Mouse (Mus musculus) heart, embryonic 12.5 days (tissue): ENCODE results near the gene Dennd1a. TPM values are rescaled to one million over a fixed set of nuclear protein-coding genes. Genes with fewer than 3 reads are reported as not detected.

Source experiments
- ATAC-seq: fragments of 200-750 bp; cut with Nextera tagmentation; 2 replicates; pipeline ENCODE4 v1.8.0; 2017; ENCODE audit warnings: moderate TSS enrichment, moderate library complexity; ENCODE audit not compliant: insufficient number of reproducible peaks, low FRiP score
- H3K27ac ChIP-seq: fragments of 300-500 bp; sonication (generic); 2 replicates; pipeline ENCODE4 v1.5.1; 2016; ENCODE audit warnings: mild to moderate bottlenecking, moderate library complexity; ENCODE audit not compliant: poor library complexity, severe bottlenecking
- H3K27me3 ChIP-seq: fragments of 300-500 bp; sonication (generic); replicated peaks from 2 replicates; pipeline ENCODE4 v1.6.1; 2016; ENCODE audit warnings: mild to moderate bottlenecking, moderate library complexity
- H3K36me3 ChIP-seq: fragments of 300-500 bp; sonication (generic); 2 replicates; pipeline ENCODE4 v1.6.1; 2016; ENCODE audit warnings: mild to moderate bottlenecking, moderate library complexity
- H3K4me1 ChIP-seq: fragments of 300-500 bp; sonication (generic); replicated peaks from 2 replicates; pipeline ENCODE4 v1.6.1; 2016; ENCODE audit warnings: mild to moderate bottlenecking
- H3K4me2 ChIP-seq: fragments of 300-500 bp; sonication (generic); 2 replicates; pipeline ENCODE4 v1.6.1; 2016; ENCODE audit warnings: mild to moderate bottlenecking, moderate library complexity
- H3K4me3 ChIP-seq: fragments of 300-500 bp; sonication (generic); 2 replicates; pipeline ENCODE4 v1.5.1; 2016; ENCODE audit warnings: mild to moderate bottlenecking
- H3K9ac ChIP-seq: fragments of 300-500 bp; sonication (generic); 2 replicates; pipeline ENCODE4 v1.6.1; 2016; ENCODE audit warnings: mild to moderate bottlenecking, moderate library complexity
- H3K9me3 ChIP-seq: fragments of 300-500 bp; sonication (generic); replicated peaks from 2 replicates; pipeline ENCODE4 v1.6.1; 2016; ENCODE audit warnings: mild to moderate bottlenecking, moderate library complexity
- WGBS: fragments of 180-500 bp; shearing (Covaris S2); methylation state at CpG from one replicate; pipeline ENCODE4 v1.1.7; 2016; 5-methylcytosine and 5-hydroxymethylcytosine counted together
- polyA plus RNA-seq: library from polyadenylated mRNA; unstranded; fragments of >200 nt; fragmentation: Nextera tagmentation; extraction: Ambion mirVana; gene quantifications from 2 replicates; pipeline ENCODE4 v1.2.1, GENCODE M21; 2016

Gene Dennd1a
- polyA plus RNA-seq, 1 experiment from 2014 or later = 15.8 TPM

GRCm38 (mm10) chr2:37839922-37840321 lies 447.3 kb downstream of the Dennd1a start:
- no peak overlapping the region for H3K4me3 ChIP-seq
- peaks cover 15% of the 10 kb centered on the region for H3K4me1 ChIP-seq
- no peaks in the 10 kb centered on the region for H3K9me3 ChIP-seq
- ATAC-seq = no peak
- H3K36me3 ChIP-seq = peaks cover 10% of the 10 kb centered on the region; the same call in 1 of the 2 replicates
- H3K27me3 ChIP-seq = no peaks in the 10 kb centered on the region
- no peak overlapping the region for H3K4me2 ChIP-seq
- no peak overlapping the region for H3K27ac ChIP-seq
- no peak overlapping the region for H3K9ac ChIP-seq

GRCm38 (mm10) chr2:37838202-37838984 lies 448.8 kb downstream of the Dennd1a start:
- 82% methylated on average over 7 of the region's 7 CpGs for WGBS
- peaks cover 4% of the 10 kb centered on the region; the same call in 1 of the 2 replicates for H3K36me3 ChIP-seq
- ATAC-seq = no peak
- no peak overlapping the region for H3K4me2 ChIP-seq
- H3K9me3 ChIP-seq = no peaks in the 10 kb centered on the region
- no peak overlapping the region for H3K9ac ChIP-seq
- no peak overlapping the region for H3K27ac ChIP-seq
- no peak overlapping the region for H3K4me3 ChIP-seq
- H3K27me3 ChIP-seq = peaks cover 3% of the 10 kb centered on the region; the same call in 1 of the 2 replicates
- H3K4me1 ChIP-seq = peaks cover 15% of the 10 kb centered on the region

- no peak overlapping the region for H3K9ac ChIP-seq
- peaks cover 4% of the 10 kb centered on the region; the same call in 1 of the 2 replicates for H3K36me3 ChIP-seq
- H3K4me2 ChIP-seq = no peak overlapping the region
- peaks cover 8% of the 10 kb centered on the region for H3K4me1 ChIP-seq
- no peaks in the 10 kb centered on the region for H3K9me3 ChIP-seq
- peaks cover 3% of the 10 kb centered on the region; the same call in 1 of the 2 replicates for H3K27me3 ChIP-seq
- WGBS = 89% methylated on average over 3 of the region's 3 CpGs
- H3K4me3 ChIP-seq = no peak overlapping the region
- H3K27ac ChIP-seq = no peak overlapping the region
- no peak for ATAC-seq
Observed at GRCm38 (mm10) chr2:37837542-37837941, 449.6 kb downstream of the Dennd1a start.

- Histone ChIP-seq H3K36me3 (peaks cover 4% of the 10 kb centered on the region; the same call in 1 of the 2 replicates), H3K4me2 (no peak overlapping the region), H3K27ac (no peak overlapping the region), H3K4me3 (no peak overlapping the region), H3K9me3 (no peaks in the 10 kb centered on the region), H3K9ac (no peak overlapping the region), H3K4me1 (peaks cover 4% of the 10 kb centered on the region), H3K27me3 (peaks cover 3% of the 10 kb centered on the region; the same call in 1 of the 2 replicates)
- ATAC-seq = no peak
- 88% methylated on average over 3 of the region's 3 CpGs for WGBS
Observed at GRCm38 (mm10) chr2:37836926-37837325, 450.3 kb downstream of the Dennd1a start.

GRCm38 (mm10) chr2:37832253-37832652 lies 454.9 kb downstream of the Dennd1a start:
- ATAC-seq = no peak
- no peaks in the 10 kb centered on the region for H3K9me3 ChIP-seq
- H3K9ac ChIP-seq = no peak overlapping the region
- H3K27ac ChIP-seq = no peak overlapping the region
- 60% methylated on average over 10 of the region's 10 CpGs for WGBS
- peaks cover 25% of the 10 kb centered on the region for H3K4me1 ChIP-seq
- no peak overlapping the region for H3K4me3 ChIP-seq
- no peak overlapping the region for H3K4me2 ChIP-seq
- peaks cover 3% of the 10 kb centered on the region; the same call in 1 of the 2 replicates for H3K27me3 ChIP-seq
- H3K36me3 ChIP-seq = no peaks in the 10 kb centered on the region

- no peaks in the 10 kb centered on the region for H3K36me3 ChIP-seq
- H3K4me3 ChIP-seq = no peak overlapping the region
- ATAC-seq = peak; percentile 48; the same call in 1 of the 2 replicates
- peaks cover 25% of the 10 kb centered on the region for H3K4me1 ChIP-seq
- H3K9ac ChIP-seq = no peak overlapping the region
- H3K27me3 ChIP-seq = peaks cover 3% of the 10 kb centered on the region; the same call in 1 of the 2 replicates
- no peaks in the 10 kb centered on the region for H3K9me3 ChIP-seq
- peak overlapping the region; percentile 28; the same call in 1 of the 2 replicates for H3K27ac ChIP-seq
- 41% methylated on average over 9 of the region's 9 CpGs for WGBS
- 0 out of 2 replicates have a peak overlapping the region, but pooled peaks have one; percentile 1 for H3K4me2 ChIP-seq
Observed at GRCm38 (mm10) chr2:37829758-37830275, 457.4 kb downstream of the Dennd1a start.

- H3K9ac ChIP-seq = no peak overlapping the region
- no peaks in the 10 kb centered on the region for H3K9me3 ChIP-seq
- no peak overlapping the region for H3K4me2 ChIP-seq
- WGBS = 85% methylated on average over 2 of the region's 2 CpGs
- H3K27me3 ChIP-seq = no peaks in the 10 kb centered on the region
- H3K4me1 ChIP-seq = peaks cover 6% of the 10 kb centered on the region; the same call in 1 of the 2 replicates
- H3K4me3 ChIP-seq = no peak overlapping the region
- H3K27ac ChIP-seq = no peak overlapping the region
- no peaks in the 10 kb centered on the region for H3K36me3 ChIP-seq
- ATAC-seq = no peak
Observed at GRCm38 (mm10) chr2:37823826-37824225, 463.4 kb downstream of the Dennd1a start.

- Histone ChIP-seq H3K9ac (no peak overlapping the region), H3K27ac (no peak overlapping the region), H3K36me3 (no peaks in the 10 kb centered on the region), H3K4me3 (no peak overlapping the region), H3K4me2 (no peak overlapping the region), H3K27me3 (no peaks in the 10 kb centered on the region), H3K9me3 (no peaks in the 10 kb centered on the region), H3K4me1 (peaks cover 16% of the 10 kb centered on the region; the same call in 1 of the 2 replicates)
- ATAC-seq = no peak
- WGBS = 76% methylated on average over 5 of the region's 5 CpGs
Observed at GRCm38 (mm10) chr2:37822122-37822521, 465.1 kb downstream of the Dennd1a start.

GRCm38 (mm10) chr2:37819526-37820152 lies 467.6 kb downstream of the Dennd1a start:
- Histone ChIP-seq H3K4me3 (no peak overlapping the region), H3K27me3 (no peaks in the 10 kb centered on the region), H3K9ac (no peak overlapping the region), H3K36me3 (no peaks in the 10 kb centered on the region), H3K9me3 (no peaks in the 10 kb centered on the region), H3K27ac (no peak overlapping the region), H3K4me1 (peaks cover 16% of the 10 kb centered on the region; the same call in 1 of the 2 replicates), H3K4me2 (no peak overlapping the region)
- ATAC-seq = no peak
- 67% methylated on average over 4 of the region's 4 CpGs for WGBS

GRCm38 (mm10) chr2:37818761-37819525 lies 468.2 kb downstream of the Dennd1a start:
- no peak overlapping the region for H3K9ac ChIP-seq
- H3K36me3 ChIP-seq = no peaks in the 10 kb centered on the region
- ATAC-seq = no peak
- no peaks in the 10 kb centered on the region for H3K9me3 ChIP-seq
- H3K27me3 ChIP-seq = no peaks in the 10 kb centered on the region
- H3K4me1 ChIP-seq = peaks cover 16% of the 10 kb centered on the region; the same call in 1 of the 2 replicates
- no peak overlapping the region for H3K27ac ChIP-seq
- WGBS = 31% methylated on average over 5 of the region's 5 CpGs
- H3K4me2 ChIP-seq = no peak overlapping the region
- H3K4me3 ChIP-seq = no peak overlapping the region
